Comparison of ENCODE assay signal across 1 mouse cellular context in genomic region chr5:134582221-134582907, GRCm38 (mm10).
TF ChIP-seq lines count a peak whose summit lies in the region.

No protein-coding gene starts in this region.

TF ChIP-seq in MEL, 35 proteins besides CTCF, POLR2A, EP300 and RAD21 (continued from another document):
- TF ChIP-seq ELF1 (IDR thresholded peaks at IDR 0.05; ENCODE audit: low read depth, low read length) (peak; percentile 94), ETS1 (IDR thresholded peaks at IDR 0.05; ENCODE audit: low read depth, low read length) (peak; percentile 6; the same call in 1 of the 2 replicates), CHD1 (IDR thresholded peaks at IDR 0.05; ENCODE audit: low read depth, low read length) (no peak; the same call in none of the 2 replicates), ZKSCAN1 (IDR thresholded peaks at IDR 0.05; ENCODE audit: low read depth, low read length) (no peak), POLR2AphosphoS2 (IDR thresholded peaks at IDR 0.05; ENCODE audit: low read length) (peak; percentile 88), SIN3A (IDR thresholded peaks at IDR 0.05; ENCODE audit: low read length) (peak; percentile 92), JUND (IDR thresholded peaks at IDR 0.05; ENCODE audit: low read depth, low read length) (no peak), TAL1 (IDR thresholded peaks at IDR 0.05; ENCODE audit: low read length) (no peak), NRF1 (IDR thresholded peaks at IDR 0.05; ENCODE audit: insufficient read depth, low read depth, low read length, poor library complexity, severe bottlenecking) (peak; percentile 95), TBP (IDR thresholded peaks at IDR 0.05; ENCODE audit: low read depth, low read length) (peak; percentile 78), MEF2A (IDR thresholded peaks at IDR 0.05; ENCODE audit: extremely low read depth, insufficient replicate concordance, low read depth, low read length, poor library complexity, severe bottlenecking) (no peak), RCOR1 (IDR thresholded peaks at IDR 0.05; ENCODE audit: low read depth, low read length) (no peak), ZMIZ1 (IDR thresholded peaks at IDR 0.05; ENCODE audit: low read depth, low read length) (no peak)
